Mouse (Mus musculus) G1E (cell line): Measurements from ENCODE around the gene Efcab6. TPM values are rescaled to one million over a fixed set of nuclear protein-coding genes. Genes with fewer than 3 reads are reported as not detected.
"Not testable (repeated sequence)": the region's sequence is repeated elsewhere in the genome, so short reads cannot be mapped to it uniquely, and the experiment has no call there.

ENCODE experiments used
- ATAC-seq: 2 replicates; pipeline ENCODE4 v1.8.0; 2016; ENCODE audit warnings: mild to moderate bottlenecking; ENCODE audit not compliant: insufficient number of reproducible peaks, poor library complexity, low FRiP score, severe bottlenecking; ENCODE audit errors: extremely low read depth
- DNase-seq: peaks from one replicate; pipeline ENCODE4 v3.0.0; 2012; ENCODE audit warnings: low spot score
- H3K27me3 ChIP-seq: 2 replicates; pipeline ENCODE4 v1.6.1; 2012; ENCODE audit warnings: mild to moderate bottlenecking, low read length, inconsistent platforms; ENCODE audit not compliant: insufficient read depth
- H3K36me3 ChIP-seq: replicated peaks from 2 replicates; pipeline ENCODE3; 2012; ENCODE audit warnings: mild to moderate bottlenecking, inconsistent platforms
- H3K4me1 ChIP-seq: 2 replicates; pipeline ENCODE4 v1.6.1; 2012; ENCODE audit warnings: low read depth, low read length, inconsistent platforms, mixed read lengths; ENCODE audit not compliant: insufficient read depth
- H3K4me3 ChIP-seq: 2 replicates; pipeline ENCODE4 v1.5.1; 2012; ENCODE audit warnings: low read depth, mild to moderate bottlenecking, inconsistent platforms, low read length, moderate library complexity, mixed read lengths
- H3K9me3 ChIP-seq: replicated peaks from 2 replicates; pipeline ENCODE4 v1.6.1; 2012; ENCODE audit warnings: inconsistent platforms
- CTCF ChIP-seq: IDR thresholded peaks from 2 replicates; pipeline ENCODE4 v1.5.1; 2012; ENCODE audit warnings: low read depth, low read length, inconsistent platforms, mixed read lengths
- GATA1 ChIP-seq: IDR thresholded peaks from 2 replicates; pipeline ENCODE4 v1.6.1; 2012; ENCODE audit warnings: borderline replicate concordance, low read length, inconsistent platforms, mixed read lengths
- GATA2 ChIP-seq: IDR thresholded peaks from 2 replicates; pipeline ENCODE4 v1.6.1; 2012; ENCODE audit warnings: low read depth, low read length, inconsistent platforms, borderline replicate concordance
- POLR2AphosphoS5 ChIP-seq: IDR thresholded peaks from 2 replicates; pipeline ENCODE4 v1.6.1; 2012; ENCODE audit warnings: low read depth, low read length, inconsistent platforms; ENCODE audit not compliant: insufficient replicate concordance
- TAL1 ChIP-seq: conservative IDR thresholded peaks from 2 replicates; pipeline ENCODE4 v1.6.1; 2012; ENCODE audit warnings: low read depth, low read length, inconsistent platforms, mixed read lengths
- polyA plus RNA-seq: library from polyadenylated mRNA; stranded (reverse); fragments of >175 nt; gene quantifications from 2 replicates; pipeline ENCODE4 v1.2.3, GENCODE M21; 2012
- total RNA-seq, 2 experiments: library from RNA; stranded (forward) in 1 of 2; stranded (reverse) in 1 of 2; fragments of 200-1000 nt in 1 of 2; fragments of >200 nt in 1 of 2; fragmentation: Nextera tagmentation in 1 of 2; gene quantifications; 2 replicates each; pipeline ENCODE4 v1.2.3; 2014 to 2017

The Efcab6 gene
- total RNA-seq (2014; fragmentation: Nextera tagmentation) (not detected in 2 replicates), total RNA-seq (2017) (not detected in 2 replicates), polyA plus RNA-seq (not detected in 2 replicates)

GRCm38 (mm10) chr15:84065140-84065539, at the start of gene Efcab6:
Gene Efcab6 (minus strand): TSS chr15:84065379.
- Histone ChIP-seq H3K4me1 (no peaks in the 10 kb centered on the region), H3K4me3 (peak within 1 kb of the TSS; percentile 4; the same call in 1 of the 2 replicates), H3K36me3 (no peaks in the 10 kb centered on the region), H3K9me3 (peaks cover 81% of the 10 kb centered on the region), H3K27me3 (no peaks in the 10 kb centered on the region)
- DNase-seq (no peak), ATAC-seq (no peak)
- no peak for TF ChIP-seq POLR2AphosphoS5
- TF ChIP-seq TAL1, result no peak
- no peak for TF ChIP-seq GATA1
- TF ChIP-seq CTCF, result no peak
- no peak for TF ChIP-seq GATA2

- H3K4me1 ChIP-seq, result no peaks in the 10 kb centered on the region
- no peak for DNase-seq
- H3K9me3 ChIP-seq, result peaks cover 92% of the 10 kb centered on the region
- no peak for ATAC-seq
- no peak overlapping the region for H3K4me3 ChIP-seq
- no peak for TF ChIP-seq CTCF
- TF ChIP-seq POLR2AphosphoS5, result no peak
- no peaks in the 10 kb centered on the region for H3K27me3 ChIP-seq
- no peaks in the 10 kb centered on the region for H3K36me3 ChIP-seq
Measured at GRCm38 (mm10) chr15:84113873-84114272, 48.7 kb upstream of the Efcab6 start.

GRCm38 (mm10) chr15:84108899-84109298, 43.7 kb upstream of the Efcab6 start:
- Histone ChIP-seq H3K4me3 (no peak overlapping the region), H3K9me3 (peaks cover 88% of the 10 kb centered on the region), H3K36me3 (no peaks in the 10 kb centered on the region), H3K4me1 (no peaks in the 10 kb centered on the region), H3K27me3 (no peaks in the 10 kb centered on the region)
- DNase-seq, result no peak
- no peak for ATAC-seq
- no peak for TF ChIP-seq POLR2AphosphoS5
- no peak for TF ChIP-seq GATA1
- TF ChIP-seq TAL1, result no peak
- no peak for TF ChIP-seq CTCF
- no peak for TF ChIP-seq GATA2

GRCm38 (mm10) chr15:84105924-84106500, 40.8 kb upstream of the Efcab6 start:
- Histone ChIP-seq H3K4me1 (no peaks in the 10 kb centered on the region), H3K4me3 (no peak overlapping the region)
- ATAC-seq, result no peak

GRCm38 (mm10) chr15:84105105-84105923, 40.1 kb upstream of the Efcab6 start, which contains the start of gene Sult4a1:
Gene Sult4a1 (minus strand): TSS chr15:84105754.
- ATAC-seq (no peak), DNase-seq (no peak)
- Histone ChIP-seq H3K4me1 (no peaks in the 10 kb centered on the region), H3K4me3 (peak within 1 kb of the TSS; percentile 23; the same call in 1 of the 2 replicates), H3K9me3 (peaks cover 87% of the 10 kb centered on the region), H3K27me3 (no peaks in the 10 kb centered on the region), H3K36me3 (no peaks in the 10 kb centered on the region)
- TF ChIP-seq GATA1 (no peak), GATA2 (no peak), CTCF (no peak), TAL1 (no peak)

More at GRCm38 (mm10) chr15:84105924-84106500, 40.8 kb upstream of the Efcab6 start:
- peaks cover 88% of the 10 kb centered on the region for H3K9me3 ChIP-seq
- H3K27me3 ChIP-seq, result no peaks in the 10 kb centered on the region
- no peak for DNase-seq
- TF ChIP-seq TAL1 (no peak), GATA1 (no peak), CTCF (no peak), GATA2 (no peak), POLR2AphosphoS5 (no peak)
- no peaks in the 10 kb centered on the region for H3K36me3 ChIP-seq

- H3K36me3 ChIP-seq, result no peaks in the 10 kb centered on the region
- H3K4me1 ChIP-seq, result no peaks in the 10 kb centered on the region
- no peak overlapping the region for H3K4me3 ChIP-seq
- ATAC-seq, result no peak
- DNase-seq, result no peak
- peaks cover 86% of the 10 kb centered on the region for H3K9me3 ChIP-seq
- no peaks in the 10 kb centered on the region for H3K27me3 ChIP-seq
- TF ChIP-seq POLR2AphosphoS5 (no peak), CTCF (no peak), GATA2 (no peak), TAL1 (no peak), GATA1 (no peak)
Measured at GRCm38 (mm10) chr15:84104626-84105025, 39.4 kb upstream of the Efcab6 start.

GRCm38 (mm10) chr15:84097536-84097935, 32.4 kb upstream of the Efcab6 start:
- not testable (repeated sequence) for H3K4me3 ChIP-seq, DNase-seq, H3K36me3 ChIP-seq, H3K4me1 ChIP-seq, H3K27me3 ChIP-seq, ATAC-seq
- peaks cover 65% of the 10 kb centered on the region for H3K9me3 ChIP-seq
